ENCODE assay signal across 20 mouse cellular contexts in genomic region chr7:139226416-139226815, GRCm38 (mm10). TPM values are rescaled to one million over a fixed set of nuclear protein-coding genes. Genes with fewer than 3 reads are reported as not detected.
"Had no signal": no experiment of that assay in that cellular context is flagged by ENCODE, and none has a peak within 500 bp of the region (broad histone marks: within the 10 kb centered on the region; RNA-seq: fewer than 3 reads in every experiment).

No protein-coding gene starts in this region.

- H3K9ac ChIP-seq: liver, embryonic 13.5 days; midbrain, embryonic 12.5 days; midbrain, embryonic 15.5 days; neural tube, embryonic 12.5 days; neural tube, embryonic 15.5 days had no signal

- H3K27ac ChIP-seq: kidney, postnatal 0 days; left cerebral cortex, adult 2 months; liver, embryonic 13.5 days; midbrain, embryonic 12.5 days; midbrain, embryonic 15.5 days; neural tube, embryonic 12.5 days; neural tube, embryonic 15.5 days; stomach, postnatal 0 days had no signal

- H3K4me1 ChIP-seq: midbrain, embryonic 15.5 days; neural tube, embryonic 12.5 days; neural tube, embryonic 15.5 days had no signal

- H3K4me3 ChIP-seq: left cerebral cortex, adult 2 months; liver, embryonic 13.5 days; midbrain, embryonic 12.5 days; midbrain, embryonic 15.5 days; neural tube, embryonic 12.5 days; neural tube, embryonic 15.5 days had no signal

- H3K36me3 ChIP-seq: liver, embryonic 13.5 days; midbrain, embryonic 12.5 days; midbrain, embryonic 15.5 days; neural tube, embryonic 12.5 days; neural tube, embryonic 15.5 days had no signal

- DNase-seq: kidney, adult 18-20 months; kidney, postnatal 36 days; liver, embryonic 13.5 days; lung, adult 2 months; lung, postnatal 14 days; right cerebral cortex, adult 18-20 months; right cerebral cortex, postnatal 14 days; right cerebral cortex, postnatal 4 days; thymus, adult 18-20 months; thymus, postnatal 25 days had no signal

- ATAC-seq: midbrain, embryonic 15.5 days had no signal

- H3K27me3 ChIP-seq: liver, embryonic 13.5 days; midbrain, embryonic 12.5 days; midbrain, embryonic 15.5 days; neural tube, embryonic 12.5 days; neural tube, embryonic 15.5 days had no signal

- H3K4me2 ChIP-seq: liver, embryonic 13.5 days; midbrain, embryonic 12.5 days; midbrain, embryonic 15.5 days; neural tube, embryonic 12.5 days; neural tube, embryonic 15.5 days had no signal

- H3K9me3 ChIP-seq: liver, embryonic 13.5 days; midbrain, embryonic 12.5 days; midbrain, embryonic 15.5 days; neural tube, embryonic 12.5 days; neural tube, embryonic 15.5 days had no signal

RNA-seq across cellular contexts. Expression of gene Stk32c, which starts 13.3 kb away (rescaled TPM):
- total RNA-seq: megakaryocyte, adult 5-6 weeks had no signal
- polyA plus RNA-seq: kidney, embryonic 14.5 days; liver, embryonic 13.5 days; liver, embryonic 16.5 days had no signal
